Mouse (Mus musculus) ES-E14 (cell line): ENCODE results near the gene Fam151a. TPM values are rescaled to one million over a fixed set of nuclear protein-coding genes. Genes with fewer than 3 reads are reported as not detected.
"Not testable (repeated sequence)": the region's sequence is repeated elsewhere in the genome, so short reads cannot be mapped to it uniquely, and the experiment has no call there.

ENCODE experiments used
- DNase-seq: peaks from one replicate; pipeline ENCODE4 v3.0.0-alpha.2; 2013; ENCODE audit warnings: low read depth, low spot score
- H3K27ac ChIP-seq: 2 replicates; pipeline ENCODE4 v1.5.1; 2012; ENCODE audit warnings: low read depth, mild to moderate bottlenecking, low read length, moderate library complexity, mixed read lengths; ENCODE audit not compliant: poor library complexity, insufficient read depth, severe bottlenecking
- H3K36me3 ChIP-seq: 2 replicates; pipeline ENCODE4 v1.6.1; 2012; ENCODE audit warnings: mild to moderate bottlenecking, low read length, moderate library complexity, mixed read lengths; ENCODE audit not compliant: control insufficient read depth, poor library complexity, insufficient read depth, severe bottlenecking
- H3K4me1 ChIP-seq, 2 experiments: fragments of 150-350 bp in 1 of 2; sonication (generic) in 1 of 2; 2 replicates each; pipeline ENCODE4 v1.6.1; 2012; ENCODE audit warnings: low read length in 2 of 2, mild to moderate bottlenecking in 1 of 2, mixed read lengths in 1 of 2; ENCODE audit not compliant: control insufficient read depth in 2 of 2, insufficient read depth in 2 of 2, poor library complexity in 1 of 2
- H3K4me3 ChIP-seq, 2 experiments: fragments of 150-350 bp in 1 of 2; sonication (generic) in 1 of 2; 2 replicates each; pipeline ENCODE4 v1.5.1; 2012; ENCODE audit warnings: low read length in 2 of 2, low read depth in 1 of 2, mild to moderate bottlenecking in 1 of 2, mixed read lengths in 1 of 2; ENCODE audit not compliant: insufficient read depth in 1 of 2, poor library complexity in 1 of 2, severe bottlenecking in 1 of 2
- H3K9ac ChIP-seq: 2 replicates; pipeline ENCODE4 v1.6.1; 2012; ENCODE audit warnings: low read depth, mild to moderate bottlenecking, low read length, mixed read lengths; ENCODE audit not compliant: poor library complexity, insufficient read depth, severe bottlenecking
- H3K9me3 ChIP-seq: fragments of 150-350 bp; sonication (generic); 2 replicates; pipeline ENCODE4 v1.6.1; 2012; ENCODE audit warnings: low read depth, mild to moderate bottlenecking, low read length; ENCODE audit not compliant: control insufficient read depth, insufficient read depth
- CHD2 ChIP-seq: IDR thresholded peaks from 2 replicates; pipeline ENCODE4 v1.6.1; 2014; ENCODE audit warnings: mild to moderate bottlenecking, low read depth, low read length, inconsistent platforms
- HCFC1 ChIP-seq: IDR thresholded peaks from 2 replicates; pipeline ENCODE4 v1.6.1; 2012; ENCODE audit warnings: low read length, inconsistent platforms, borderline replicate concordance; ENCODE audit not compliant: insufficient read depth
- MAFK ChIP-seq: IDR thresholded peaks from 2 replicates; pipeline ENCODE4 v1.6.1; 2014; ENCODE audit warnings: mild to moderate bottlenecking, low read depth, low read length, inconsistent platforms; ENCODE audit not compliant: insufficient read depth
- ZC3H11A ChIP-seq: IDR thresholded peaks from 2 replicates; pipeline ENCODE4 v1.6.1; 2012; ENCODE audit warnings: low read depth, mild to moderate bottlenecking, inconsistent platforms, low read length, borderline replicate concordance
- ZNF384 ChIP-seq: IDR thresholded peaks from 2 replicates; pipeline ENCODE4 v1.6.1; 2012; ENCODE audit warnings: low read depth, low read length, inconsistent platforms
- in situ Hi-C, 2 experiments: fragments of 600-800 bp; cut with MboI; formaldehyde crosslinking; loops; one replicate each; pipeline ENCODE4 v1.15.1; 2025; ENCODE audit warnings: low sequenced_read_pairs in 2 of 2, inconsistent platforms in 1 of 2; ENCODE audit not compliant: unreplicated experiment in 2 of 2
- total RNA-seq: library from RNA; depleted of rRNA; stranded (reverse); fragments of 300-350 nt; gene quantifications from 2 replicates; pipeline ENCODE4 v1.2.3, GENCODE M21; 2012

Fam151a gene
- total RNA-seq, 1 experiment: 2.2 TPM

DNA sequence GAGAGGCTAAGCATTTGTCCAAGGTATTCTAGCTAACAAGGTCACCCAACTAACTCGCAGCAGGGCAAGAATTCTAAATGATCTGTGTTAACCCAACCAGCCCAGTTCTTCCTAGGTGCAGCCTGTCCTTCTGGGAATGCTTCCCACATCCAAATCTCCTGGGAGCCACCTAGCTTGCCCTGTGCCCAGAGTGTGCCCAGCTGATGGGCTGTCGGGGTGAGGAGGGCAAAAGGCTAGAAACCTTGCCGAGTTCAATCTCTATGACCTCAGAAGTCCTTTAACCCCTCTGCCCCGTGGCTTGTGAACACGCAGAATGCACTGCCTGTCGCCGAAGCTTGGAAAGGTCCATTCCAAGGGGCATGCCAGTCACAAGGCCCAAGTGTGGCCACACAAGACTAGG is 30.5 kb downstream of the Fam151a start:
- H3K4me1 ChIP-seq: no peaks in the 10 kb centered on the region
- TF ChIP-seq CHD2 (no peak), MAFK (no peak), ZC3H11A (no peak), HCFC1 (no peak), ZNF384 (no peak)
- H3K27ac ChIP-seq: no peak overlapping the region
- no peak for DNase-seq
- H3K9me3 ChIP-seq: no peaks in the 10 kb centered on the region
- in situ Hi-C loops: no loop called here
- H3K4me3 ChIP-seq: no peak overlapping the region
- H3K36me3 ChIP-seq: no peaks in the 10 kb centered on the region
- H3K9ac ChIP-seq: no peak overlapping the region

DNA sequence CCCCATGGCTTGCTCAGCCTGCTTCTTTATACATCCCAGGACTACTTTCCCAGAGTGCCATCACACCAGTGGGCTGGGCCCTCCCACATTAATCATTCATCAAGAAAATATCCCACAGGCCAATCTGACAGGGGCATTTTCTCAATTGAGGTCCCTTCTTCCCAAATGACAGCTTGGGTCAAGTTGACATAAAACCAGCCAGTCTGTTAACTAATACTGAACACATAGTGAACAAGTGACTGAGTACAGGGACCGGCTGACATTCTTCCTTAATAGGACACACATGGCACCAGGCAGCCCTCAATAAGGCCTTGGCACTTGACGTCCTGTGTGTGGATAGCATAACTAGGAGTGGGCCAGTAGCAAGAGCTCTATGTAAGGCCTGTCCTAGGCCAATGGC is 35.6 kb downstream of the Fam151a start:
- H3K27ac ChIP-seq: no peak overlapping the region
- TF ChIP-seq CHD2 (no peak), MAFK (no peak), HCFC1 (no peak), ZNF384 (no peak), ZC3H11A (no peak)
- no peaks in the 10 kb centered on the region for H3K36me3 ChIP-seq
- in situ Hi-C loops: no loop called here
- no peak overlapping the region for H3K9ac ChIP-seq
- no peak for DNase-seq
- H3K4me3 ChIP-seq: no peak overlapping the region
- H3K4me1 ChIP-seq: no peaks in the 10 kb centered on the region
- no peaks in the 10 kb centered on the region for H3K9me3 ChIP-seq

DNA sequence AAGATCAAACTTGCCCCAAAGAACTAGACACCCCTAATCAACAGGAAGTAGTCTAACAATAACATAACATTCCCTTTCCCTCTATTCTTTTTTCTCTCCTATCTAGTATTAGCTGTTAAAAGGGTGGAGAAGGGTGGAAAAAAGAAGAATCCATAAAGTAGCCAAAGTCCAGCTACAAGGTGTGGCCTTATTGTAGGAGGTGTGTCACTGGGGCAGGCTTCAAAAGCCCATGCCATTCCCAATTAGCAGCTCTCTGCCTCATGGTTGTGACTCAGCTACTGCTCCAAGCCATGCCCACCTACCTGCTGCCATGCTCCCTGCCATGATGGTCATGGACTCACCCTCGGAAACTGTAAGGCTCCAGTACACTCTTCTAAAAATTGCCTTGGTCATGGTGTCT is 38.9 kb downstream of the Fam151a start:
- Histone ChIP-seq H3K36me3 (no peaks in the 10 kb centered on the region), H3K9ac (no peak overlapping the region), H3K4me1 (no peaks in the 10 kb centered on the region), H3K9me3 (no peaks in the 10 kb centered on the region), H3K4me3 (no peak overlapping the region), H3K27ac (no peak overlapping the region)
- in situ Hi-C loops: no loop called here
- no peak for TF ChIP-seq CHD2
- TF ChIP-seq ZC3H11A: no peak
- TF ChIP-seq ZNF384: no peak
- no peak for TF ChIP-seq MAFK
- no peak for TF ChIP-seq HCFC1
- DNase-seq: no peak

DNA sequence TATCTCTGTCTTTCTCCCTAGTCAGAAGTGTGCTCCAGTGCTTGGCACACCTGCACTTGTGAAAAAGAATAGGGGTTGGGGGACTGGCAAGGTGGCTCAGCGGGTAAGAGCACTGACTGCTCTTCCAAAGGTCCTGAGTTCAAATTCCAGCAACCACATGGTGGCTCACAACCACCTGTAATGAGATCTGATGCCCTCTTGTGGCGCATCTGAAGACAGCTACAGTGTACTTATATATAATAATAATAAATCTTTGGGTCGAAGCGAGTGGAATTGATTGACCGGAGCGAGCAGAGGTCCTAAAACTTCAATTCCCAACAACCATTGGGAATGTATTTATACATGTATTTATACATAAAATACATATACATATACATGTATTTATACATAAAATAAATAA is 42.1 kb downstream of the Fam151a start:
- H3K4me3 ChIP-seq, H3K36me3 ChIP-seq, H3K9me3 ChIP-seq, DNase-seq, H3K4me1 ChIP-seq, in situ Hi-C loops, H3K9ac ChIP-seq, H3K27ac ChIP-seq: not testable (repeated sequence)

DNA sequence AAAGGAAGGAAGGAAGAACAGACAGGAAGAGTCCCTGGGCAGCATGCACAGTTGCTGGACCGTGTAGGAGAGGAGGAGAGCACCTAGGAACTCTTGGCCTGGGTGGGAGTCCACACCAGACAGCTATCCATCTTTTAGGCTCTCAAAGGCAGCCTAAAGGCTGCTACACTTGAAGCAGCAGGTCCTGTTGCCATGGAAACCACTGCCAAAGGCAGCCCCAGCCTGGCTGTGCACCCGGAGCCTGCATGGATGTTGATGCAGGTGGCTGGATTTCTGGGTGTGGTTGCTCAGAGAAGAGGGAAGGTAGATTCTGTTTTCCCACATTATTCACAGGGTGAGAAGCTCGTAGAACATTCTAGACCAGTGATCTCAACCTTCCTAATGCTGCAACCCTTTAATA is 43.3 kb downstream of the Fam151a start:
- Histone ChIP-seq H3K27ac (no peak overlapping the region), H3K9ac (no peak overlapping the region), H3K9me3 (no peaks in the 10 kb centered on the region), H3K4me1 (no peaks in the 10 kb centered on the region), H3K36me3 (no peaks in the 10 kb centered on the region), H3K4me3 (no peak overlapping the region)
- TF ChIP-seq ZNF384: no peak
- no peak for TF ChIP-seq CHD2
- TF ChIP-seq ZC3H11A: no peak
- TF ChIP-seq HCFC1: no peak
- no peak for TF ChIP-seq MAFK
- in situ Hi-C loops: no loop called here
- peak; percentile 25 for DNase-seq
